Mouse (Mus musculus) B cell, adult 2 months (primary cell): ENCODE measurements at regions not wholly inside any gene's neighbourhood (a gene's known extent, or its start where the extent isn't known, plus 50 kb on each side); places are given as distances from the start of the nearest gene placed in this dataset.
A peak's percentile ranks its signal among the peaks of the same experiment; 100 is the strongest.

Source experiments
- DNase-seq, 2 experiments: peaks; one replicate each; pipeline ENCODE4 v3.0.0; 2022

DNA sequence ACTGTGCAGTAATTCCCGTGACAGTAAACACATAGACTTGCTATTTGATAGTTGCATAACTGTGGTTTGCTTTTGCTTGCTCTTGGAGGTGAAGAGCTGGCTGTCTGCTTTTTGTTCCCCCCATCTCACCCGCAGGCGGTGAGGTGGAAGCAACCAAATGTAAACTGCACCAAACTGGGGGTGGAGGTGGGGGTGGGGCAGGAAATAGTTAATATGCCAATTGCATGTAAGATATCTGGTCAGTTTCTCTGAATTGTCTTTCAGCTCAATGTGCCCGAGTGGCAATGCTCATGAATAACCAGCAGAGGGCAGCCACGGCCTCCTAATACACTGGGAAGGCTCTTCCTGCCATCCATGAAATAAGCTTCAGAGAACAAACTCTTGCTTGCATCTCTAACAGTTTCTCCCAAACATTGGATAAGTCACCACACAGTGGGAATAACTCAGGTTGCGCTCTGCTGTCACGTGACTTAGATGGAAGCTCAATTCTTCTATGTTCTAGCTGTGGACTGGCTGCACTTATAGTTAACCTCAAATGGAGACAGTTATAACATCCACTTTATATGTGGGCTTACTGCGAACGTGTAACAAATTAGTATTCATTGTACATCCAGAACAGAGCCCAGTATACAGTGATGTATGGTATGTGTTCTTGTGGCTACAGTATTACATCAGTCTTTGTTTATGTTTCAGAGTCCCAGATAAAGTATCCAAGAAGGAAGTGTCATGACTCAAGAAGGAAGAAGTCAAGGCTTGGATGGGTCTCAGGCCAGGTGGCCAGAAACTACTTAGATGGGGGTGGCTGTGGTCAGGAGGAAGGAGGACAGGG lies 62.0 kb upstream of the Egflam start:
- DNase-seq: peak; percentile 7 to 12

DNA sequence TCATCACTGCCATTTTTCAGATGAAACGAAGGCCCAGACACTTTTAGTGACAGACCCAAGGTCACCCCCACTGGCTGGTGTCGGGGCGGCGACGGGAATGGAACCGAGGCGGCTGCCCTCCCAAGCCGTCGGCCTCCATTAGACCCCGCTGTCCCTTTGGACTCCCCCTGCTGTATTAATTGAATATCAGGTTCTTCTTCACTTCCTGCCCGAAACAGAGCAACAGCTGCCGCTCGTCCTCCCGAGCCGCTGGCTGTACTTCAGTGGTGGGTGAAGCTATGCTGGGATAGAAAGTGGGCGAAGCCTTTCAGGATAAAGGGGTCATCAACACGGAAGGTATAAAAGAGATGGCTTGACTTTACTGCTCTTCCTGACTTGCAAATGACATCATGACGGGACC lies 64.4 kb upstream of the Egflam start:
- DNase-seq: no peak

DNA sequence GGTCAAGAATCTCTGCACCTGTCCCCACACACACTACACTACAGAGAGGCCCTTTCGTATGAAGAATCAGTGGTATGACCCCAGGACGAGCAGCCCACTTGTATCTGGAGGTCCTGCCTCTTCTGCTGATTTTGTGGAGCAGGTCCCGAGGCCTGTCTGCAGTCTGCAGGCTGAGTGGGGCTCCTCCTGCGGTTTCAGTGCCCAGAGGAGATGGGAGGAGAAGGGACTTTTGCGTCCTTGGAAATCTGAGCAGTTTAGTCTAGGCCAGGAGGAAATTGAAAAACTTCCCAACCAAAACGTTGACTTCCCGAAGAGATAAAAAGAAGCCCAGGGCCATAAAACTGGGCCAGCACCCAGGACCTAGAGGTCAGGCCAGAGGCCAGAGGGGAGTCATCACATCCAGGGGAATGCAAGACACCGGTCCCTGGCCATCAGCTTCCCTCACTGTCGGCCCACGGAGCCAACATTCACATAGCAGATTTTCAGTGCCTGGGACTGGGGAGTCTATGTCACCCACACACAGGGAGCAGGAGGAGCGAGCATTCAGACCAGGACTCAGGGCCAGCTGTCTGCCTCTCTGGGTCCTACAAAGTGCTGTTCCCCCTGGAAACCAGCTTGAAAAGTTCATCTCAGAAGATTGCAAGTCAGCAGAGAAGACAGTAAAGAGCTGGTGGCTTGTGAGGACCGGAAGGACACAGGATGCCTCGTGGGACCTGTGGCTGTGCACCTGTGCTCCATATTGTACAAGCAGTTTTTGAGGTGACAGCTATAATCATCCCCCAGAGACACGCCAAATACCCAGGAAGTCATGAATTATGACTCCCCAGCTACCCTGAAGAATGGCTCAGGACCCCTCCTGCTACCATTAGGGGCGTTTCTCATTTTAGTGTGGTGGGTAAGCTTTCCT lies 65.5 kb upstream of the Egflam start:
- no peak for DNase-seq

DNA sequence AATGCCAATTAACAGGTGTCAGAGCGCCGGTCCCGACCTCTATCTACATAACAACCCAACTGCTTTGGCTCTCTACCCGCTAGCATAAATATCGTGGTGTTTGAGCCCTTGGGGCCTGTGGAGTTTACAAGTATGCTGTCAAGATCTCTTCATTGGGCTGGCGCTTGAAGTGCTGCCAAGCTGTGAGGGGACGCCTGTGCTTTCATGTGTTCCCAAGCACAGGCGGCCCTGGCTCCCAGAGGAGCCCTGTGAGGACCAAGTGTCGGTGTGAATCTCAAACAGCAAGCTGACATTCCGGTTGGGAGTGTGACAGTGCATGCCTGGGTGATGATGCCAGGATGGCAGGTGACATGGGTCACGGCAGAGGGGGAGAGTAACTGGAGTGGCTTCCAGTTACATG lies 82.0 kb upstream of the Egflam start:
- no peak for DNase-seq

DNA sequence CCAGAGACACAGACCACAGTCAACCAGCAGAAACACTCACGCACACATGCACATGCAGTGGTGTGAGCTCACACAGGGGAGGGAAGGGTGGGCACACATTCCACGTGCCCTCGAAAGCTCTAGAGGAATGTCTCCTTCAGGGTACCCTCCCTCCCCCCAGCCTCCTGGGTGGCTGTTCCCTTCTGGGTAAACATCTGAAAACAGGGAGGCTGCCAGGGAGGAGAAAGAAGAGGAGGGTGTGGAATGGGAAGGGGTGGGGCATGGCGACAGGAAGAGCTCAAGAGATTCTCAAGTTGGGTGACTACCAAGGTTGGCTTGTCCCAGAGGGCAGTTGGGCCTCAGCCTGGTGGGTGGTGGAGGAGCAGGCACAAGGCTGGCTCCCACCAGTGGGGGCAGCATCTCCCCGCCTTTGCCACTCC lies 82.6 kb upstream of the Egflam start:
- no peak for DNase-seq

DNA sequence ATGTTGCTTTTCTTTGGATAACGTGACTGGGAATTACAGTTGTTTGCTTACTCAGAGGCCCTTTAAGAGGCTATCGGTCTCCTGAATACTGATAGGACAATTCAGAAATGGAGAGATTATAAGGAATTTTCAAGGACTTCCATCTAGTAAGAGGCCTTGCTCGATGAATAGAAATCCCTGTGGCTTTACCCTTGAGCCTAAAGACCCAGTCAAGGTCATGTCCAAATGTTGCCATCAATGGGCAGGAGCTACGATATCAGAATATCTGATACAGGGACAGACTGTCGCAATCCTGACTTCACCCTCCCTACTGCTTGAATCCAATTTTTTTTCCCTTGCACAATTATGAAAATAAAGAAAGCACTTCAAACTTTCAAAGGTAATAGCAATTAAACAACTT lies 85.5 kb upstream of the Egflam start:
- DNase-seq: no peak

DNA sequence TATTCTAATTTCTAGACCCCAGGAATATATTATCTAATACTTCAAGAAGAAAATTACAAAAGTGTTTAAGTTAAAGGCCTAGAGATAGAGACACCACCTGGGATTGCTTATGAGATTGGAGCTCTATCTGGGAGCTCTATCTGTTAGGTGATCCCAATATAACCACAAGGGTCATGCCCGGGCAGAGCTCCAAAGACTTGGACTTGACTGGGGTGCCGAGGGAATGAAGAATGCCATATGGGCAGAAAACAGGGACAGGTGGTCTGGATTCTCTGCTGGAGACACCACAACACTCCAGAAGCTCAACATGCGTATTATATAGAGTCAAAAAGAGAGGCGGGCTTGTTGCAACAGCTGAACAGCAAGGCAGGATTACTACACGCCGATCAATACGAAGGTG lies 92.9 kb upstream of the Egflam start:
- no peak for DNase-seq

DNA sequence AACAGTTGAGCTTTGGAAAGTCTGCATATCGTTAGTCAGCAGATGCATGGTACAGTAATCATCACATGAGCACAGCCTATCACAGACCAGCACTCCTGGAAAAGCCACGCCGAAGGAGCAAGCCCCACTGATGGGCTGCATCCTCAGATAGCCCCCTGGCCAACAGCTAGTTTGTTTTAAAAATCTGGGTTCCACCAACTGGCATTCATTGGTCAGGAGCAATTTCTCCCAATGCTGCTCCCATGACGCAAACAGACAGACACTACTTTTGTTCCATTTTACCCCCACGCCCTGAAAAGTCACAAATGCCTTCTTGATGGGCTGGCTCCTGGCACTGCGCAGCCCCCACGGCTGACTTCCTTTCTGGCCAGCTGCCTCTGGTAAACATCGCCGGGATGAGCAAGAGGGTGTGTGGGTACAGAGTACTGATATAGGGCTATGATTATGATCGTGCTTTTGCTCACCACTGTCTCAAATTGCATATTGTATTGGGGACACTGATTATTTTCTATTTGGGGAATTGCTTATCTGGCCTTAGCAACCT lies 95.0 kb upstream of the Egflam start:
- no peak for DNase-seq

DNA sequence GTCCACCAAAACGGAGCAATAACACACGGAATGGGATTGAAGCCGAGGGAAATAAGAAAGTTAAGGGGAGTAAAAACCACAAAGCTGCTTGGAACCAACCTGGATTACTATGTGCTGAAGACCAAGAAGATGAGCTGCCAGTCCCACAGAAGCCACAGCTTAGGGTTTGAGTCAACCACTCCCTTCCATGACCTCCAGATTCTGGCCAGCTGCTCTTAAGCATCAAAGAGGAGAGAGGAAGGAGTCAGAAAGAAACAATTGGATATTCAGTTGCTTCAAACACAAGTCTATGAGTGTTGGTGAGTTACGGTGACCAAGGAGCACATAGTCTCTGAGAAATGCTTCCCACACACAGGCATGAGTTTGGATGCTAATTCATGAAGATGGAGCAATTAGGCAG lies 99.7 kb upstream of the Egflam start:
- no peak for DNase-seq

DNA sequence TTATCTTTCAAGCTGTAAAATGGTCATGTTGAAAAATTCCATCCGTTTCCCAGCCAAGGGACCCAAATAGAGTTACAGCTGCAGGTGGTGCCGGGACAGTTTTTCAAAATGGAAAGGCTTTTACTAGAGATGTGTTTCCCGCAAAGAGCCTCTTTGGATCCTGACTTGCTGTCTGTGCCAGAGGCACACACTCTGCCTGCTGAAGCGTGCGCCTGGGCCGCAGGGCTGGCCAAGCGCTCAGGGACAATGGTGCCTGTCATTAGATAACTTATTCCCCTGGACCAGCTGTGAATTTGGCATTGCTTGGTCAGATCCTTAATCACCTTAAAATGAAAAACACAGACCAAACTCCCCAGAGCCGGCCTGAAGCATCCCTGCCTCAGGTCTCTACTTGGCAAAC lies 110.3 kb upstream of the Egflam start:
- no peak for DNase-seq

DNA sequence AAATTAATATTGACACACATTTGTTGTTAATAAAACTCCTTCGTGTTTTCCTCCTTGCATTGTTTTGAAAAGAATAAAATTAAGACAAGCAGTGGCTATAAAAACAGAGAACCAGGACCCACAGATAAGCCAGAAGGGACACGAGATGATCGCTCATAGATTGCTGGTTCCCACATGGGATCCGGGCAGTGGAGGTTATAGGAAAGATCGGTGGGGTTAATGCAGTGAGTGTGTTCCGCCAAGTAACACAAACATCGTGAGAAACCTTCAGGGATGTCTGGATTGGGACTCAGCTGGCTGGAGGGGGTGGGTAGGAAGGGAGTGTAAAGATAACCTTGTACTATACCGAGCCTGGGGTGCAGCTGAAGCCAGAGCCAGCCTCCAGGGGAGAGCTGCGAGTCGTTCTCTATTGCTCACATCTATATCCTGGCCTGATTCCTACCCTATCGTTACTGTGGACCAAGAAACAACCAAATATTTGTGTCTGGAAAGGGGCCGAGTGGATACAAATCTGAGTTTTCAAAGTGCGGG lies 116.6 kb upstream of the Egflam start:
- DNase-seq: no peak

DNA sequence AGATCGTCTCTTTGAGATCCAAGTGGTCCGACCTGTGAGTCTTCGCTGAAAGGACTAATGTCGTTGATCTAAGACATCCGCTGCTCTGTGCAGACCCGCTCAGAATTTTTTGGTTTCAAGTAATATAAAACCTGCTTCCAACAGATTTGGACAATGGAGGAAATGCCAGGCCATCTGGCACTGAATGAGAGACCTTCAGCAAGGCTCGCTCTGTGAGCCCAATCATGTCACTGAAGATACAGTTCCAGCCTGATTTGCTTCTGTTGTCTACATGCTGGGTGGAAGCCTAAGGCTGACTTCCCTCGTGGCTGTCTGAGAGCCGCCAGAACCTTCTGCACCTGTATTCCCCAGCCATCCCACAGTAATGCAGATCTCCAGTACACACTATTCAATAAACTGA lies 123.4 kb upstream of the Egflam start:
- DNase-seq: no peak

DNA sequence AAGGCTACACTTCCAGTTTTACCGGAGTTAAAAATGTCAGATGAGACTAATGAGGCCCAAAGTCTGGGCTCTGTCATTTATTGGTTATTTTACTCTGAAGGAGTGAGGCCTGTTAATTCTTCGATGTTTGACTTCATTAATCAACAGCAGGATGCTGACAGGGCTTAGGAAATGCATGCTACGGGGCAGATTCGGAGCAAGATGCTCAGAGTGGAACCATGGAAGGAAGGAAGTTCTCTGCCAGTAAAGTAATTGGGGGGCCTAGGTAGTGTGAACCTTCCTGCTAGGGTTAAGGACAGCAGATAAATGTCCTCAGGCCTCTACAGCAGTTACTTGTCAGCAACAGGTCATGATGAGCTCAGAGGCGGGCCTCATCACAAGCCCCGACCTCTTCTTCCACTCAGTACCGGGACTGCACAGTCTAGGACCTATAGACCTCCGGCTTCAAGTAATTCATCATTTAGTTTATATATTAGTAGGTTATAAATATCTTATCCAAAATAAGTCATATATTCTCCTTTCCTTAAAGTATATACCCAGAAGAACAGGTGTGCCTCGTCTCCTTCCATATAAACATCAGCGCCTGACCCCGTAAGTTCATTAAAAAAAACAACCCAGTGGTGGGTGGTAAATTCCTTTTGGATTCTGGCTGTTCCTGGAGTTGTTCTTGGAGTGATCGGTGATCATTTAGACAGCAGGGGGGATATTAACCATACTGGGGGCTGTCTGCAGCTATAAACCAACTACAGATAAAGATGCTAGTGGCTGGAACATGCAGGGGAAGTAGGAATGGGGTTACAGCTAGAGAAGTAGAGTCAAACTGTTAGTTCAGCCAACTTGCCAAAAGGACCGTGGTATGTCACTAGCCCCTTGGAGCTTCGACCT lies 124.9 kb upstream of the Egflam start:
- DNase-seq: no peak

DNA sequence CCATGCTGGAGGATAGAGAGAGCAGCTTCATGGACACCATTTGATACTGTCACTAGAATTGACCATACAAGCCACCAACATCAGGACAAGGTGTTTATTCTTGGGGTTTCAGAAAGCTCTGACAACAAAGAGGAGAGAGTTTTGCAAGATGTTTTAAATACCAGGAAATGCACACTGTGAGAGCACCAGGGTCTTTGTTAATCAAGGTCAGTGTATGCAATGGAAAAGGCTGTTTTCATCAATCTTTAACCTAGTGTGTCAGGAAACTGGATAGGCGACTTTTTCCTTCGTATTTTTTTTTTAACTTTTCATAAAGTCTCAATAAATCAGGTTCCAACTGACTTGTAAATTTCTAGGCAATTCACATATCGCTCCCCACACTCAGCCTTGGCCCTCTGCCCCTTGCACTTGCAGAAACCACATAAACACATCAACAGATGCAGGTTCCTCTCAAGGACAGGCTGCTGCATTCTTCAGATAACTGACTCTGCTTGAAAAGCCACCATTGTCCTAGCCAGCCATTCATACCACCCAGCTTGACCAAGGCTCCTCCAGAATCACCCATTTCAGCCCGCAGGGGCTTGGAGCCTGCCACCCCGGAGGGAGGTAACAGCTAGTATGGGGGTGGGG lies 132.9 kb upstream of the Egflam start:
- no peak for DNase-seq

DNA sequence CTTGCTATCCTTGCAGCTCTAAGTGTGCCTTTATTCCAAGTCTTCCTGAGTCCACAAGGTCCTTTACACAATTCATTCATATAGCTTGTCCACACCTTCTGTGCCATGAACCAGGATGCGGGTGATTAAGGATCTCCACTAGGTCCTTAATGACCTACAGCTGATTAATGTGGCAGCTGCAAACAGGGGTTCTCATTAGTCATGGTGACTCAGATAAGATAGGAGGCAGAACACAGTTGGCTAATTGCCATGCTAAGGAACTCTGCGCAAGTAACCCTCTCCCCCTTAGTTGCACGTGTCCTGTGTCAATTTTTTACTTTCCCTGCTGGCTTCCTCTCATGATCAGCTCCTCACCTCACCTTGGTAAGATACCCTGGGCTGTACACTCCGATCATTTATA lies 139.7 kb upstream of the Egflam start:
- DNase-seq: no peak

DNA sequence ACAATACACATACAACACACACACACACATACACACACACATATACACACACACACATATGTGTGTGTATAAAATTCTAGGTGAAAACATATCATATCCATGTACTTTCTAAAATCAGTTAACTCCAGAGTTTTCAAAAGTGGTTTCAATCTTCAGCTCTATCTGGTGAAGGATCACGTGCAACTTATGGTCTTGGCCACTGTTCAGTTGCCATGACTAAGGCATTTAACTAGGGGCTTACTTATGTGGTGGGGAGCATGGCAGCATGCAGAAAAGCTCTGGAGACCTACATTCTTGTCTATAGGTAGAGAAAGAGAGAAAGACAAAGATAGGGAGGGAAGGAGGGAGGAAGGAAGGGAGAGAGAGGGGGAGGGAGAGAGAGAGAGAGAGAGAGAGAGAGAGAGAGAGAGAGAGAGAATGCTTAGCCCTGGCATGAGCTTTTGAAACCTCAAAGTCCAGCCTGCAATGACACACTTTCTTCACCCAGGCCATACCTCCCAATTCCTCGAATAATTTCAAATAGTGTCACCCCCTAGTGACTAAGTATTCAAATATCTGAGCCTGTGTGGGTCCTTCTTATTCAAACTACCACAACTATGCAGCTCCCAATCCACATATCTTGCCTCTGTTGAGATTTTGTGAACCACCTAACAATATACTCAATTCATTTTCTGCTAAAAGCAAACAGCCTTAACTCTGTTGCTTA lies 155.1 kb upstream of the Egflam start:
- no peak for DNase-seq

DNA sequence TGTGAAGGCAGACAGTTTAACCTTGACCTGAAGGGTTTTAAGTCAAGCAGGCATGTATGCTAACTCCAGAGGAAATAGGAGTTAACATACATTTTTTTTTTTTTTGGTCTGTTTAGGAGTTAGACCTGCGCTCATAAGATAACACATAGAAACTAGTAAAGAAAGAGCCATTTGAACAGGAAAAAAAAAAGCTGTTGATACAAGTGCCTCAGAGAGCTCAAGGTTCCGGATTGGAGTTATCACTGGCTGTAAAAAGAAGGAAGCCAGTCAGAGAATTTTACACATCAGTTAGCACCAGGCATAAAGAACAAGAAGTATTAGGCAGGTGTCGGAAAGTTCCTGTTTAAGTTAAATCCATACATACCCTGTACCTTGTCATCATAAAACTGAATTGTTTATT lies 156.2 kb upstream of the Egflam start:
- no peak for DNase-seq

DNA sequence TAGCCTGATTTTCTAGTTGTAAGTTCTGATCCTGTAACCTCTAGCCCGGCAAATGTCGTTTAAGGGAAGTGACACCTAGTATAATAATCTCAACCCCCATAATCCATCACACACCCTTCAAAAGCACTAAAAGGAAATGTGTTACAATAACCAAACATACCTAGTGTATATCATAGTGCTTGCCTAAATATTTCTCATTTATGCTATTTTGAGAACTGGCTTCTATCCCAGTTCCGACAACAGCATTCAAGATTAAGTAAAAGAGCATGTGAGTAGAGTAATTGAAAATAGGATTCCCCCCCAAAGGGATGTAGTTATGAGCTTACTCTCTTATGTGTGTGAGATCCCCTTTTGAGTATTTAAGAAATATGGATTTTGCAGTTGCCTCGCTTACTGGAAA lies 165.1 kb upstream of the Egflam start:
- DNase-seq: no peak

DNA sequence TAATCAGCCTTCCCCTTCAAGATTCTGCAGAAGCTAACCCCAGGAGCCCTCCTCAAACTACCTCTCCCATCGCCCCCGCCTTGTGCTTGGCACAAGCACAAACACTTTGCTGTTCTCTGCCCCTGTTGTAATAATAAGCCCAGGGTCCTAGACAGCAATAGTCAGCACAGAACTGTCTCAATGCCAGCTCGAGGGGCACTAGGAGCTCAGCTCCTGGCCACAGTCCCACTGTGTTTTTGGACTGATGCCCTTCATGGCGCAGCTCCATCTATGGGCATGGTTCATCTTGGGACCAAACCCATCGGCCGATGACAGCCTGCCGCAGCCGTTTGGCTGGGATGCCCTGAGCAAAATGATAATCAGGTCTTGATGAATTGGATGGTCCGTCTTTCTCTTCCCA lies 165.5 kb upstream of the Egflam start:
- DNase-seq: no peak

DNA sequence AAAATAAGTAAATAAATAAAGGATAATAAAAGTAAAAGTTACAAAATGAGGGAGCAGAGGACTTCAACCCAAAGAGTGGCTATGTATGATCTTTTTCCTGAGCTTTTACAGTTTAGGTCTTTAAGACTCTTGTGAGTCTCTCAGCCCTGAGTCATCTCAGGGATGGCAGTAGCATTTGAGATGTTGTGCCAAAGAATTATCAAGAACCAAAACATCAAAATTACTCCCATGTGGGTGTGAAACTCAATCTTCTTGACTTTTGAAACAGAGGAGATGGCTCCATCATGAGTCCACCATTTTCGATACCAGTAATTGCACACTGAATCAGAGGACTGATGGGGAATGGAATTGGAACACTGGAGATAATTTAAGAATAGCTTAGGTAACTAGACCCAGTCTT lies 174.0 kb upstream of the Egflam start:
- no peak for DNase-seq

DNA sequence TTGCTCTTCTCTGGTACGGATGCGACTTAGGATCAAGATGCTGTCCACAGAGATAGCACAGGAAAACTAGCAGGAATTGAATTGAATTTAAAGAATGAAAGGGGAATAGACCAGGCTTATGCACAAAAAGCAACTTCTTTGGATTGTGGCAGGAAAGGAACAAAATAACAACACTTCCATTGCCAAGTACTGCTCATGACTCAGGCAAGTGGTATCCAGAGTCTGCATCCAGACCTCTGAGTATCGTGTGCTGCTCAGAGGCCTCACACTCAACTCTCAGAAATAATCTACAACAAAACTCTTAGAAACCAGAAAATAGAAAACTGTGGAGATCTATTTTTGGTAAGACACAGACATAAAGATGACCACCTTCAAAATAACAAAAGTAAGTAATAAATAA lies 176.1 kb upstream of the Egflam start:
- DNase-seq: no peak
